Mouse (Mus musculus) embryonic fibroblast, embryonic 13.5 days (primary cell): ENCODE measurements at regions not wholly inside any gene's neighbourhood (a gene's known extent, or its start where the extent isn't known, plus 50 kb on each side); places are given as distances from the start of the nearest gene placed in this dataset.

ENCODE experiments used
- CTCF ChIP-seq: IDR thresholded peaks from 2 replicates; pipeline ENCODE4 v1.5.1; 2011; ENCODE audit warnings: mild to moderate bottlenecking, control low read depth, low read length, moderate library complexity, borderline replicate concordance; ENCODE audit not compliant: insufficient read depth
- POLR2A ChIP-seq: IDR thresholded peaks from 2 replicates; pipeline ENCODE4 v1.6.1; 2011; ENCODE audit warnings: low read depth, mild to moderate bottlenecking, control low read depth, low read length, moderate library complexity

DNA sequence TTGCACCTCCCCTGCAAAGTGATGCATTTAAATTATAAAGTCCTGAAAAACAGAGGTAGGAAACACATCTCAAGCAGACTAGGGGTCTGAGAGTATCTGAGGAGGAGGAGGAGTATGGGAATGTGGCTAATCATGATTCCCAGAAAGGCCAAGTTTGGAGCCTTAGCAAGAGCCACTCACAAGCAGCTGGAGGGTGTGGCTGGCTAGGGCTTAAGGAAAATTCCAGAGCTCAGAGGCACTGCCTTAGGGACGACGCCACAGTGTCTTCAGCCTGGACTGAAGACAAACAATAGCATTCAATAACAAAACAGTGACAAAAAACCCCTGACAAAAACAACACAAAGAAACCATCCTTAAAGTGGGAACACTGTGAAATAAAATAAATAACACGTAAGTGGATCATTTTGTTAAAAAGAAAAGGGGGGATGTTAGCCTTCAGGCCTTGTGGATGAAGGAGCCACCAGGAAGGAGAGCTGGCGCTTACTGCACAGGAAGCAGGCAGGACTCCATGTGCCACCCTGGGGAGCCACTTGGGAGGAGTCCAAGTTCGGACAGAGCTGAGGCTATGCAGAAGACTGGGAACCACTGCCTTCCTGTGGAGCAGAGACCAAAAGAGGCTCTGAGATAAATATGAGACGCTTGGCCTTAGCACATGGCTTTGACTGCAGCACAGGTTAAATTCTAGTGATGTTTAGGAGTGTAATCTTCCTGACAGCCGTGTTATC, 56.6 kb upstream of the Serpine2 start:
- TF ChIP-seq CTCF (no peak), POLR2A (no peak)
